Mouse (Mus musculus) heart, adult 2 months (tissue): Measurements from ENCODE around the gene Dhrs7b. TPM values are rescaled to one million over a fixed set of nuclear protein-coding genes. Genes with fewer than 3 reads are reported as not detected.
"Not testable (repeated sequence)": the region's sequence is repeated elsewhere in the genome, so short reads cannot be mapped to it uniquely, and the experiment has no call there.

Experiments
- DNase-seq, 2 experiments: peaks; one replicate each; pipeline ENCODE4 v3.0.0; 2021
- H3K27ac ChIP-seq: fragments of 200-600 bp; 2 replicates; pipeline ENCODE4 v1.8.1; 2022
- H3K27me3 ChIP-seq: fragments of 200-500 bp; 2 replicates; pipeline ENCODE4 v1.6.1; 2012; ENCODE audit warnings: mild to moderate bottlenecking, low read length, inconsistent platforms, mixed read lengths; ENCODE audit not compliant: control insufficient read depth, insufficient read depth
- H3K36me3 ChIP-seq: fragments of 200-500 bp; 2 replicates; pipeline ENCODE4 v1.6.1; 2012; ENCODE audit warnings: low read length, inconsistent platforms; ENCODE audit not compliant: control insufficient read depth, insufficient read depth
- H3K4me1 ChIP-seq: fragments of 200-500 bp; 2 replicates; pipeline ENCODE4 v1.6.1; 2011; ENCODE audit warnings: low read length; ENCODE audit not compliant: control insufficient read depth, insufficient read depth
- H3K4me3 ChIP-seq: fragments of 200-600 bp; 2 replicates; pipeline ENCODE4 v1.8.1; 2022
- H3K79me2 ChIP-seq: fragments of 200-500 bp; replicated peaks from 2 replicates; pipeline ENCODE4 v1.6.1; 2012; ENCODE audit warnings: mild to moderate bottlenecking, inconsistent platforms, low read length, moderate library complexity, mixed read lengths; ENCODE audit not compliant: control insufficient read depth, insufficient read depth
- H3K9ac ChIP-seq: fragments of 200-500 bp; 2 replicates; pipeline ENCODE4 v1.6.1; 2012; ENCODE audit warnings: low read depth, mild to moderate bottlenecking, control low read depth, inconsistent platforms, low read length, mixed read lengths
- CTCF ChIP-seq: fragments of 200-600 bp; IDR thresholded peaks from 2 replicates; pipeline ENCODE4 v1.8.1; 2022; ENCODE audit warnings: antibody characterized with exemption, mild to moderate bottlenecking, moderate library complexity
- EP300 ChIP-seq: fragments of 200-500 bp; IDR thresholded peaks from 2 replicates; pipeline ENCODE4 v1.6.1; 2011; ENCODE audit warnings: low read depth, low read length, control low read depth; ENCODE audit not compliant: insufficient read depth
- POLR2A ChIP-seq: fragments of 200-500 bp; IDR thresholded peaks from 2 replicates; pipeline ENCODE4 v1.6.1; 2011; ENCODE audit warnings: mild to moderate bottlenecking, low read depth, low read length, control low read depth; ENCODE audit not compliant: insufficient read depth
- WGBS: fragments of 180-500 bp; shearing (Covaris S2); methylation state at CpG from one replicate; pipeline ENCODE4 v1.1.7; 2018; 5-methylcytosine and 5-hydroxymethylcytosine counted together
- intact Hi-C: fragments of 180-260 bp; cut with DNase I; formaldehyde crosslinking; loops from one replicate; pipeline ENCODE4 v1.15.1; 2025
- polyA plus RNA-seq: library from polyadenylated mRNA; depleted of rRNA; stranded (reverse); fragments of >200 nt; gene quantifications from 2 replicates; pipeline ENCODE4 v1.2.3, GENCODE M21; 2012
- total RNA-seq, 2 experiments: library from RNA; stranded (reverse); gene quantifications; 2 replicates each; pipeline ENCODE4 v1.2.3; 2021

Gene Dhrs7b
- total and polyA plus RNA-seq, 3 experiments: 14.4 to 21.0 (median 20.6) TPM

DNA sequence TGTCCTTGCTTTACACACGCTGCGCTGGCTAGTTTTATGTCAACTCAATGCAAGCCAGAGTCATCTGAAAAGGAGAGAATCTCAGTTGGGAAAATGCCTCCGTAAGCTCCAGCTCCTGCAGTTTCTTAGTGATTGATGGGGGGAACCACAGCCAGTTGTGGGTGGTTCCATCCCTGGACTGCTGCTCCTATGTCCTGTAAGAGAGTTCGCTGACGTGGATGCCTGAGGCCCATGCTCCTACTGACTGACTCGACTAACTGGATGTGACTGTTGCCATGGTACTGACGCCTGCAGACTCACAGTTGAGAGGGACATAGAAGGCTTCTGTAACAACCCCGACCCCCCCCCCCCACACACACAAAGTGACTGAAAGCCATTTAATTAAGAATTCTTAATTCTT lies 37.5 kb downstream of the Dhrs7b start:
- intact Hi-C loops: no loop called here
- H3K4me3 ChIP-seq: no peak overlapping the region
- no peak overlapping the region for H3K27ac ChIP-seq
- no peaks in the 10 kb centered on the region for H3K27me3 ChIP-seq
- H3K79me2 ChIP-seq: peaks cover 9% of the 10 kb centered on the region
- peaks cover 4% of the 10 kb centered on the region for H3K36me3 ChIP-seq
- TF ChIP-seq POLR2A (no peak), EP300 (no peak), CTCF (no peak)
- no peak for DNase-seq
- 75% methylated on average over 8 of the region's 8 CpGs for WGBS
- no peak overlapping the region for H3K9ac ChIP-seq
- H3K4me1 ChIP-seq: peaks cover 27% of the 10 kb centered on the region

DNA sequence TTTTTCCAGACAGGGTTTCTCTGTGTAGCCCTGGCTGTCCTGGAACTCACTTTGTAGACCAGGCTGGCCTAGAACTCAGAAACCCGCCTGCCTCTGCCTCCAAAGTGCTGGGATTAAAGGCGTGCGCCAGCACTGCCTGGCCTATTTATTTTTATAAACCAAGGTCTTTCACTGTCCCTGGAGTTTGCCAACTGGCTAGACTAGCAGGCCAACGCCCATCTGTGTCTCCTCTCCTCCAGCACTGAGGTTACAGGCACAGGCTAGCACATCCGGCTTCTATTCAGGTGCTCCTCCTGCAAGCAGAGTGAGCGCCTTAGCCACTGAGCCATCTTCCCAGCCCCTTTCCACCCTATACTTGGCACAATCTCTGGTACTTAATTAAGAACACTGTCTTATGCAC lies 39.0 kb downstream of the Dhrs7b start:
- H3K4me1 ChIP-seq: peaks cover 31% of the 10 kb centered on the region
- WGBS: 66% methylated on average over 6 of the region's 6 CpGs
- DNase-seq, H3K4me3 ChIP-seq, intact Hi-C loops, H3K27me3 ChIP-seq, H3K27ac ChIP-seq, H3K36me3 ChIP-seq, H3K9ac ChIP-seq: not testable (repeated sequence)
- H3K79me2 ChIP-seq: peaks cover 15% of the 10 kb centered on the region

DNA sequence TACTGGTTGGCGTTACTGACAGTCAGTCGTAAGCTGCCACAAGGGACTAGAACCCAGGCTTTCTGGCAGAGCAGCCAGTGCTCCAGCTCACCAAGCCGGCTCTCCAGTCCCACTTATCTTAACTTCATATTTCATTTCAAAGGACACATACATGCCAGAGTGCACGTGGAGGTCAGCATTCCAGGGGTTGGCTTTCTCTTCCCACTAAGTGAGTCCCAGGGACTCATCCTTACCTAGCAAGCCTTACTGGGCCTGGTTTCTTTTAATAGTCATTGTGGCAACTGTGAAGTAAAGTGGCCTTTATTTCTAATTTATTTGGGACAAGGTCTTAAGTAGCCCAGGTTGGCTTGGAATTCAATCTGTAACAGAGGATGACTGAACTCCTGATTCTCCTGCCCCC lies 41.0 kb downstream of the Dhrs7b start:
- Histone ChIP-seq H3K4me3 (no peak overlapping the region), H3K9ac (no peak overlapping the region), H3K36me3 (peaks cover 3% of the 10 kb centered on the region), H3K79me2 (peaks cover 24% of the 10 kb centered on the region), H3K27ac (no peak overlapping the region), H3K4me1 (peaks cover 37% of the 10 kb centered on the region), H3K27me3 (no peaks in the 10 kb centered on the region)
- TF ChIP-seq EP300 (no peak), POLR2A (no peak), CTCF (no peak)
- 43% methylated on average over 4 of the region's 4 CpGs for WGBS
- DNase-seq: no peak
- intact Hi-C loops: no loop called here

DNA sequence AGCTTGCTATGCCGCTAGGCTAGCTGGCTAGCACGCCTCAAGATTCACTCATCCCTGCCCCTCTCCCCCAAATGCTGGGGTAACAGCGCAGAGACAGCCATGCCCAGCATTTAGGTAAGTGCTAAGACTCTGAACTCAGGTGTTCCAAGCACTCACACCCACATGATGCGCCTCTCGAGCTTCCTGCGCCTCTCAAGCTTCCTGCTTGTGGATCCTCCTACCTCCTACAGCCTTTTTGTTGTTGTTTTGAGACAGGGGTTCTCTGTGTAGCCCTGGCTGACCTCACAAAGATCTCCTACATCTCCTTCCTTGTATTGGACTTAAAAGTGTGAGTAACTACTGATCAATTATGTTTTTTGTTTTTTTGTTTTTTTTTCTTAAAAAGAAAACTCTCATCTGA lies 42.7 kb downstream of the Dhrs7b start:
- Histone ChIP-seq H3K27me3 (no peaks in the 10 kb centered on the region), H3K9ac (no peak overlapping the region), H3K79me2 (peaks cover 30% of the 10 kb centered on the region), H3K36me3 (peaks cover 3% of the 10 kb centered on the region), H3K4me1 (peaks cover 38% of the 10 kb centered on the region), H3K27ac (no peak overlapping the region), H3K4me3 (no peak overlapping the region)
- intact Hi-C loops: no loop called here
- no peak for DNase-seq
- 52% methylated on average over 6 of the region's 6 CpGs for WGBS
- TF ChIP-seq CTCF (no peak), EP300 (no peak), POLR2A (no peak)

DNA sequence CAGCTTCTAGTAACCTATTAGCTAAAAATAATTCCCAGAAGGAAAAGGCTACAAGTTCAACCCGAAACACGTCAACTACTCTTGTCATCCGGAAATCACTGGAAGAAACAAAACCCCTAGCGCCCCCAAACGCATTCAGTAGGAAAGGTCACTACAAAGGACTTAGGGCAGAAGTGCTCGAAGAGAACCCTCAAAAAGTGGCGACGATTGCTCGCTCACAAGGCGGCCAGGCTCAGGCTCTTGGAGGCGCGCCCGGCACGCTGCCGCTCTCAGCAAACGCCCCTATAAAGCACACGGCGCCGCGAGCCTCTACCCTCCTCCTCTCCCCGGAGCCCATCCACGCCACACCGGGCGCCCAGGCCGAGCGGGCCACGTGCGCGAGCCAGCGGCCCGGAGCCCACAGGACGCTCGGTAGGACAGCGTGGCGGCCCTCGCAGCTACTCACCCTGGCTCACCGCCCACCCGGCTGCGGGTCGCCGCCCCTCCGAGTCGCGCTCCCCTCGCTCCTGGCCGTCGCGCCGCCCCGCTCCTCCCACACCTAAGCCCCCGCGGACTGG lies 47.7 kb downstream of the Dhrs7b start:
- TF ChIP-seq POLR2A (no peak), CTCF (peak; percentile 57)
- Histone ChIP-seq H3K27ac (peak overlapping the region; percentile 93), H3K4me3 (peak overlapping the region; percentile 99), H3K36me3 (peaks cover 3% of the 10 kb centered on the region; the same call in 1 of the 2 replicates), H3K9ac (peak overlapping the region; percentile 87), H3K4me1 (peaks cover 23% of the 10 kb centered on the region), H3K27me3 (no peaks in the 10 kb centered on the region), H3K79me2 (peaks cover 19% of the 10 kb centered on the region)
- DNase-seq: peak in 1 of 2 experiments; percentile 76
- 1% methylated on average over 52 of the region's 52 CpGs for WGBS
- intact Hi-C loops: loop anchor here (2.0 kb wide), 2 partner anchors 47 to 101 kb away; partner anchors contain the start of genes Dhrs7b, Smcr8 and Top3a

DNA sequence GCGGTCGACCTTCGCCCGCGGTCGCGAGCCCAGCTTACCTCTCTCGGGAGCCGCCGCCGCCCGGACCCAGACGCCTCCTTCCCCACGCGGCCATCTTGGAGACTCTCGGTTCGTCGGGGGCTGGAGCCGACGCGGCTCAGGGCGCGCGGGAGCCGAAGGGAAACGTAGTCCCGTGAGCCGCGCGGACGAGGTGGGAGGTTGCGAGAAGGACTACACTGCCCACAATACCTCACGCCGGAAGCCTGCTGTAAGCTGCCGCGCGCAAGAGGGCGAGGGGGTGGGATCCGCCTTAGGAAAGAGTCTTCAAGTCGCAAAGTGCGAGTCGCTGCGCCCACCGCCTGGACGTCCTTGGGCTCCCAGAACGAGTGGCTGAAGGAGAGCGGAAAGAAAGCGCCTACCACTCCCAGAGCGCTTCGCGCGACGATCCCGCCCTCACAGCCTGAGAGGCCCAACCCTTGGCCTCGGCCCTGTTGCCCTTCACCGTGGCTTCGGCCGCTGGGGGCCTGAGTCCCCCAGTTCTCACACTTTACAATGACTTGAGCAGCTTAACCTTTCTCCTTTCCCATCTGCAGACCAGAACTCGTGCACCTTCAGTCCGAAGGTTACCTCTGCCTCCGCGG lies 48.4 kb downstream of the Dhrs7b start, which contains the start of gene Tmem11:
Gene Tmem11 (minus strand): TSS at position 598 of the 620 bp plus-strand sequence.
- peak; percentile 92 to 97 for DNase-seq
- Histone ChIP-seq H3K4me3 (peak within 1 kb of the TSS; percentile 99), H3K9ac (peak within 1 kb of the TSS; percentile 87), H3K36me3 (peaks cover 3% of the 10 kb centered on the region; the same call in 1 of the 2 replicates), H3K27ac (peak within 1 kb of the TSS; percentile 93), H3K4me1 (peaks cover 22% of the 10 kb centered on the region), H3K27me3 (no peaks in the 10 kb centered on the region), H3K79me2 (peaks cover 19% of the 10 kb centered on the region)
- WGBS: under 1% methylated on average over 61 of the region's 62 CpGs
- intact Hi-C loops: loop anchor here (2.0 kb wide), 2 partner anchors 48 to 102 kb away; partner anchors contain the start of genes Dhrs7b, Smcr8 and Top3a
- TF ChIP-seq CTCF: peak; percentile 38
- peak; percentile 69; the same call in 1 of the 2 replicates for TF ChIP-seq EP300
- TF ChIP-seq POLR2A: peak; percentile 89
